Mouse (Mus musculus): ENCODE data around the gene Epdr1. TPM values are rescaled to one million over a fixed set of nuclear protein-coding genes. Genes with fewer than 3 reads are reported as not detected.

The Epdr1 gene
- polyA plus RNA-seq, 1 experiment from 2014 or later = 16.9 TPM

DNA sequence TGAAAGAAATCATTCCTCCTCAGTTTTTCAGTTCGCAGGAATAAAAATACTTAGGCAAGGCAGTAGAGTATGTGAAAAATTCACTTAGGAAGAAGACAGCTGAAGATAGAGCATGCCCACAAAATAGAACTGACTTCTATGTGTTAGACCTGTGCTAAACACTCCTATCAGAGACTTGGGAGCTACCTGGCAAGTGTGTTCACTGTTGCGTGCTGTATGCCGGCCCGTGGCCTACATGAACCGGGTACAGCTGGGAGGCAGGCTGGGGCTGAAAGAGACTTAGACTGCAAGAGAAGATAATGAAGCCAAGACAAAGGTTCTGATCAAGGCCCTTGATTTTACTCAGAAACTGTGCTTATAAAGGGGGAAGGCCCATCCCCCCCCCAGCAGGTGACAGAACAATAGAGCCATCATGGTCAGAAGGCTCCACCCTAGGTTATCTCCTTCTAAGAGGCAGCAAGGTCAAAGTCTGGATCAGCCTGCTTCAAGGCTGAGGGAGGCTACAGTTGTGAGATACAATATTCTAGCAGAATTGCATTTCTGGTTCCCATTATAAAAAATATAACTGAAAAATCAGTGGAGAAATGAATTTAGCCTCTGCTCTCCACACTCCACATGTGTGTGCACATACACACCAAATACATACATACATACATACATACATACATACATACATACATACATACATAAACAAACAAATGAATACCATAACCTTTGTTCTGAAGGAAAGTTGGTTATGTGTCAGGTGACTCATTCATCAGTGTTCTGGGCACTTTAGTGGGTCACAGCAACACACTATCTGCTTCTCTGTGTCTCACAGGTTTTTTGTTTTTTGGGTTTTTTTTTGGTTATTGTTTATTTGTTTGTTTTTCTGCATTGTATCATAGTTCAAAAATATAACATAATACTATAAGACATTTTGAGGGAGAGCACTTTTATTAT is 11.3 kb upstream of the Epdr1 start:
- no peaks in the 10 kb centered on the region for H3K9me3 ChIP-seq (ENCODE audit: control insufficient read depth, low read length)
- H3K27ac ChIP-seq (ENCODE audit: low read depth, low read length) = no peak overlapping the region
- no peaks in the 10 kb centered on the region for H3K4me1 ChIP-seq (replicated peaks; ENCODE audit: control insufficient read depth, insufficient read depth, low read length)
- no peaks in the 10 kb centered on the region for H3K27me3 ChIP-seq (ENCODE audit: control insufficient read depth, insufficient read depth, low read length)
- no peak overlapping the region for H3K4me2 ChIP-seq (replicated peaks; ENCODE audit: low read depth, low read length)
- no peaks in the 10 kb centered on the region for H3K36me3 ChIP-seq (ENCODE audit: control insufficient read depth, insufficient read depth, low read length)
- 95% methylated on average over 5 of the region's 5 CpGs for WGBS
- DNase-seq (ENCODE audit: low spot score) (no peak), ATAC-seq (ENCODE audit: low FRiP score) (no peak)
- H3K9ac ChIP-seq (ENCODE audit: low read depth, low read length) = no peak overlapping the region
- no peak overlapping the region for H3K4me3 ChIP-seq (ENCODE audit: low read depth, low read length)

DNA sequence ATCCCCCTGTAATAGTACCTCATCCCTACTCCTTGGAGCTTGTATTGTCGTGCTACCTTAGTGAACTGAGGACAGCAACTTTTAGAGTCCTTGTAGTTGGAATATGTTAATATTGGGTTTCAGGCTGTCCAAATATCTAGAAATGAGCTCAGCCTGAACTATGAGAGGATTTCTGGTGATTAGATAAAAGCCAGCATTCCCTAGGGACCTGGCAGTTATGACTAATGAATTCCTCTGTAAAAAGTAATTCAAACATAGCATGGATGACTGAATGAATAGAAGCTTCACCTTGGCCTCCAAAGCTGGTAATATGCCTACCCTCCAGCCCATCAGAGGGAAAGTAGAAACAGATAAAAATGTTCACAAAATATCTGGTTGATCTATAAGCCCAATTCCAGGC is 6.7 kb upstream of the Epdr1 start:
- H3K36me3 ChIP-seq (ENCODE audit: control insufficient read depth, insufficient read depth, low read length) = no peaks in the 10 kb centered on the region
- no peaks in the 10 kb centered on the region for H3K9me3 ChIP-seq (ENCODE audit: control insufficient read depth, low read length)
- no peak overlapping the region for H3K4me3 ChIP-seq (ENCODE audit: low read depth, low read length)
- no peak for ATAC-seq (ENCODE audit: low FRiP score)
- H3K27me3 ChIP-seq (ENCODE audit: control insufficient read depth, insufficient read depth, low read length) = peaks cover 6% of the 10 kb centered on the region; the same call in 1 of the 2 replicates
- DNase-seq (ENCODE audit: low spot score) = no peak
- H3K9ac ChIP-seq (ENCODE audit: low read depth, low read length) = no peak overlapping the region
- no peak overlapping the region for H3K27ac ChIP-seq (ENCODE audit: low read depth, low read length)
- peaks cover 3% of the 10 kb centered on the region; the same call in 1 of the 2 replicates for H3K4me1 ChIP-seq (replicated peaks; ENCODE audit: control insufficient read depth, insufficient read depth, low read length)
- no peak overlapping the region for H3K4me2 ChIP-seq (replicated peaks; ENCODE audit: low read depth, low read length)
- WGBS = 84% methylated on average over 1 of the region's 1 CpGs

DNA sequence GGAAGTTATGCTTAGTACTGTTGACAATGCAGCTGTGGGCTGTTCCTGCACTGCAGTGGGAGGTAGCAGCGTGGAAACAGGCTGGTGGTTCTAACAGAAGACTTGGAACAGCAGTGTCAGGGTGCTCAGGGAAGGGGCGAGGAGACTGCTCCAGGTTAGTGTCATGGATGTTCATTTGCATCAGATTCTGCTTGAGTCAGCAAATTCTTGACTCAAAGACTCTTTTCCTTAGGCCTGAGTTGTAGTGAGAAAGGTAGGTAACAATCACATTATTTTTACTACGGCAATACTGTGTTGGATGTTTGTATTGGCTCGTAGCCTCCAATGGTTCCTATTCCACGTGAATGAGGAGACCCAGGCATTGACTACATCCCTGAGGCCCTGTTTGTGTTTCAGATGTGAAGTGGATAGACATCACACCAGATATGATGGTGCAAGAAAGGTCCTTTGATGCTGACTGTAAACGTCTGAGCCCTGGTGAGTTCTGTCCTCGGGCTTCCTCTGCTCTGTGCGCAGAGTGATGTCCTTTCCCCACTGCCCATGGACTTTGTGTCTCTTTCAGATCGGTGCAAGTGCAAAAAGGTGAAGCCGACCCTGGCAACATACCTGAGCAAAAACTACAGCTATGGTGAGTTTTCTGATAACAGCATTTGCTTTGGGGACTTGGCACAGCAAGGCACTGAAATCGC is 5.0 kb upstream of the Epdr1 start:
- Histone ChIP-seq H3K9me3 (ENCODE audit: control insufficient read depth, low read length) (no peaks in the 10 kb centered on the region), H3K36me3 (ENCODE audit: control insufficient read depth, insufficient read depth, low read length) (no peaks in the 10 kb centered on the region), H3K9ac (ENCODE audit: low read depth, low read length) (no peak overlapping the region), H3K4me3 (ENCODE audit: low read depth, low read length) (no peak overlapping the region), H3K27me3 (ENCODE audit: control insufficient read depth, insufficient read depth, low read length) (peaks cover 6% of the 10 kb centered on the region; the same call in 1 of the 2 replicates), H3K27ac (ENCODE audit: low read depth, low read length) (no peak overlapping the region), H3K4me2 (replicated peaks; ENCODE audit: low read depth, low read length) (no peak overlapping the region), H3K4me1 (replicated peaks; ENCODE audit: control insufficient read depth, insufficient read depth, low read length) (peaks cover 3% of the 10 kb centered on the region; the same call in 1 of the 2 replicates)
- ATAC-seq (ENCODE audit: low FRiP score) = no peak
- no peak for DNase-seq (ENCODE audit: low spot score)
- WGBS = 90% methylated on average over 11 of the region's 11 CpGs

DNA sequence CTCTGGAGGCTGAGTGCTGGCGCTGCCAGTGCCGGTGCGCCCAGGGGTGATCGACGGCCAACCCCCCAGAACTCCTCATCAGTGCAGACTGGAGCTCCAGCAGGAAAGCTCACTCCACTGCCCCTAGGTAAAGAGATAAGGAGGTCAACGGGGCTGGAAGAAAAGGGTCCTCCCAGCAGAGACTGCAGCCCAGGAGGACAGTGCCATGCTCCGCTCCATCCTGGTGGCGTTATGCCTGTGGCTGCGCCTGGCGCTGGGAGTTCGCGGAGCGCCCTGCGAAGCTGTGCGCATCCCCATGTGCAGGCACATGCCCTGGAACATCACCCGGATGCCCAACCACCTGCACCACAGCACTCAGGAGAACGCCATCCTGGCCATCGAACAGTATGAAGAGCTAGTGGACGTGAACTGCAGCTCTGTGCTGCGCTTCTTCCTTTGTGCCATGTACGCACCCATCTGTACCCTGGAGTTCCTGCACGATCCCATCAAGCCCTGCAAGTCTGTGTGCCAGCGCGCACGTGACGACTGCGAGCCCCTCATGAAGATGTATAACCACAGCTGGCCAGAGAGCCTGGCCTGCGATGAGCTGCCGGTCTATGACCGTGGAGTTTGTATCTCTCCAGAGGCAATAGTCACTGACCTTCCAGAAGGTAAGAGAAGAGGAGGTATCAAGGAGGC is 3.6 kb upstream of the Epdr1 start:
- no peaks in the 10 kb centered on the region for H3K36me3 ChIP-seq (ENCODE audit: control insufficient read depth, insufficient read depth, low read length)
- peak overlapping the region; percentile 80 for H3K4me2 ChIP-seq (replicated peaks; ENCODE audit: low read depth, low read length)
- peaks cover 3% of the 10 kb centered on the region; the same call in 1 of the 2 replicates for H3K4me1 ChIP-seq (replicated peaks; ENCODE audit: control insufficient read depth, insufficient read depth, low read length)
- H3K4me3 ChIP-seq (ENCODE audit: low read depth, low read length) = peak overlapping the region; percentile 40
- H3K27ac ChIP-seq (ENCODE audit: low read depth, low read length) = no peak overlapping the region
- 22% methylated on average over 30 of the region's 30 CpGs for WGBS
- peaks cover 6% of the 10 kb centered on the region; the same call in 1 of the 2 replicates for H3K27me3 ChIP-seq (ENCODE audit: control insufficient read depth, insufficient read depth, low read length)
- peak; percentile 39 for ATAC-seq (ENCODE audit: low FRiP score)
- H3K9me3 ChIP-seq (ENCODE audit: control insufficient read depth, low read length) = no peaks in the 10 kb centered on the region
- no peak for DNase-seq (ENCODE audit: low spot score)
- H3K9ac ChIP-seq (ENCODE audit: low read depth, low read length) = peak overlapping the region; percentile 50

DNA sequence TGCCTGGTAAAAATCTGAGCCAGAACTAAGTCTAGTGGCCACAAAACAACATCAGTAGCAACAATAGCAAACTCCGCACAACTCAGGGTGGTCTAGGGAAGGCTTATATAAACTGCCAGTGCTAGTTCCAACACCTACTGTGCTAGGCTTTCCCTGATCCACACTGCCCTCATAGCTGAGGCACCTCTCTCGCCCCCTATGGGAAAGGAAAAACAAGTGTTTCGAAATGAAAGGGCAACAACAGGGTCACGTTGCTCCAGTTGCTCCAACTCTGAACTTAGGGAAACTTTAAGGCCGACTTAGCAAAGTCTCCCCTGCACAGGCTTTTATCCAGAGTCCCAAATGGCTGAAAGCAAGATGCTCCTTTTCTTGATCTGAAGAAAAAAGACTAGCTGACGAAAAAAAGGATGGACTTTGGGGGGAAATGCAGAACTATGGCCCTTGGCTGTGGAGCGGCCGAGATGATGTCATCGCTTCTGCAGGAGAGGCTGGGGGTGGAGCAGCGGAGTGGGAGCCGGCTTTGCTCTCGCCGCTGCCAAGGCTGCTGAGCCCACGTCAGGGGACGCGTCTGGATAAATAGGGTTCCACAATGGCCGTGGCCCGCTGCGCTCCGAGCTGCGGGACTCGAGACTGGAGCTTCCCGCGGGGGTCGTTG is 3.0 kb upstream of the Epdr1 start, which contains the start of gene Sfrp4:
Gene Sfrp4, plus strand, starts transcription at position 532 of the 655 bp plus-strand sequence.
- H3K9me3 ChIP-seq (ENCODE audit: control insufficient read depth, low read length) = no peaks in the 10 kb centered on the region
- ATAC-seq (ENCODE audit: low FRiP score) (peak; percentile 60), DNase-seq (ENCODE audit: low spot score) (peak; percentile 68)
- peak within 1 kb of the TSS; percentile 80 for H3K4me2 ChIP-seq (replicated peaks; ENCODE audit: low read depth, low read length)
- peak within 1 kb of the TSS; percentile 50 for H3K9ac ChIP-seq (ENCODE audit: low read depth, low read length)
- H3K4me3 ChIP-seq (ENCODE audit: low read depth, low read length) = peak within 1 kb of the TSS; percentile 40
- H3K4me1 ChIP-seq (replicated peaks; ENCODE audit: control insufficient read depth, insufficient read depth, low read length) = peaks cover 3% of the 10 kb centered on the region; the same call in 1 of the 2 replicates
- WGBS = 4% methylated on average over 25 of the region's 25 CpGs
- H3K27ac ChIP-seq (ENCODE audit: low read depth, low read length) = no peak within 1 kb of the TSS
- peaks cover 6% of the 10 kb centered on the region; the same call in 1 of the 2 replicates for H3K27me3 ChIP-seq (ENCODE audit: control insufficient read depth, insufficient read depth, low read length)
- H3K36me3 ChIP-seq (ENCODE audit: control insufficient read depth, insufficient read depth, low read length) = no peaks in the 10 kb centered on the region

DNA sequence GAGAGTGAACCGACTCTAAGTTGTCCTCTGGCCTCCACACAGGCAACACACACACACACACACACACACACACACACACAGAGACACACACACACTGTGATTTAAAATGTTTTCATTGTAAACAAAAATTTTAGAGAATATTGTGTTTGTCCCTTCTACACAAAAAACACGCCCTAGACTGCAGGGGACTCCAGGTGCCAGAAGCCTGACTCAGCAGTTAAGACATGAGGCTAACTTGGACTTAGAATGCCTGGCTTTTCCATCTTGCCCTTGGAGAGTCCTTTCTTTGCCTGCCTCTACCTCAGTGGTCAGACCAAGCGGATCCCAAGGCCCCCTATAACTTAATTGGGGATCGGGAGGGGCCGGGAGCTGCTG is 899 bp downstream of the Epdr1 start:
- Histone ChIP-seq H3K9ac (ENCODE audit: low read depth, low read length) (peak overlapping the region; percentile 94), H3K4me2 (replicated peaks; ENCODE audit: low read depth, low read length) (peak overlapping the region; percentile 86), H3K4me1 (replicated peaks; ENCODE audit: control insufficient read depth, insufficient read depth, low read length) (peaks cover 3% of the 10 kb centered on the region; the same call in 1 of the 2 replicates), H3K27me3 (ENCODE audit: control insufficient read depth, insufficient read depth, low read length) (peaks cover 2% of the 10 kb centered on the region; the same call in 1 of the 2 replicates), H3K4me3 (ENCODE audit: low read depth, low read length) (peak overlapping the region; percentile 79), H3K9me3 (ENCODE audit: control insufficient read depth, low read length) (no peaks in the 10 kb centered on the region), H3K36me3 (ENCODE audit: control insufficient read depth, insufficient read depth, low read length) (no peaks in the 10 kb centered on the region), H3K27ac (ENCODE audit: low read depth, low read length) (0 out of 2 replicates have a peak overlapping the region, but pooled peaks have one; percentile 67)
- 8% methylated on average over 5 of the region's 5 CpGs for WGBS
- DNase-seq (ENCODE audit: low spot score) (no peak), ATAC-seq (ENCODE audit: low FRiP score) (peak; percentile 46)

DNA sequence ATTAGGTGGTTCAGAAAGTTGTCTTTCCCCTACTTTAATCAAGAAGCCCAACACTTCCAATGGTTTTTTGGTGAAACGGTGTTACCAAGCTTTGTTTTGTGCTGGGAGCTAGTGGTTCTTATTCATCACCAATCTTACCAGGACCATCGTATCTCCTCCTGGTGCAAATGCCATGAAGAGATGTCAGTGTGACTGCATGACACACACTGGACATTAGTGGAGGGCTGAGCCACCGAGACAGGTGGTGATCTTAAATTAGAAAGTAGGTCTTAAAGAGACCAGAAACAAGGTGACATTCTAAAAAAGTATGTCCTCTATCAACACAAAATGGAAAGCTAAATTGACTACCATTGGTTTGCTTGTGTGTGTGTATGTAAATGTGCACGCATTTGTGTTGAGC is 1.6 kb downstream of the Epdr1 start:
- Histone ChIP-seq H3K9me3 (ENCODE audit: control insufficient read depth, low read length) (no peaks in the 10 kb centered on the region), H3K4me3 (ENCODE audit: low read depth, low read length) (no peak overlapping the region), H3K4me1 (replicated peaks; ENCODE audit: control insufficient read depth, insufficient read depth, low read length) (no peaks in the 10 kb centered on the region; the same call in 1 of the 2 replicates), H3K36me3 (ENCODE audit: control insufficient read depth, insufficient read depth, low read length) (no peaks in the 10 kb centered on the region), H3K4me2 (replicated peaks; ENCODE audit: low read depth, low read length) (no peak overlapping the region), H3K27me3 (ENCODE audit: control insufficient read depth, insufficient read depth, low read length) (no peaks in the 10 kb centered on the region), H3K9ac (ENCODE audit: low read depth, low read length) (no peak overlapping the region), H3K27ac (ENCODE audit: low read depth, low read length) (no peak overlapping the region)
- 91% methylated on average over 4 of the region's 4 CpGs for WGBS
- DNase-seq (ENCODE audit: low spot score) (no peak), ATAC-seq (ENCODE audit: low FRiP score) (no peak)

DNA sequence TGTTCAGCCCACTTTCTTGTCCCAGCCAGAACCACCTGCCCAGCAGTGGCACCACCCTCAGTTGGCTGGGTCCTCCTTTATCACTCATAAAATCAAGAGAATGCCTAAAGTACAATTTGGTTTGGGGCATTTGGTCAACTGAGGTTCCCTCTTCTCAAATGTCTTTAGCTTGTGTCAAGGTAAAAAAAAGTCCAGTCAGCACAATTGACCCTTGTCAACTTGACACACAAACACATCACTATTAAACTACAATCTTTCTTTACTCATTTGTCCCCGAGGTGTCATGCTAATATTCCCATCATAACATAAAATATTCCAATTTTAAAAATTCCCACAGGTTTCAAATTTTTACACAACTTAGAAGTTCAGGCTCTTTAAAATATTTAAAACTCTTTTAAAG is 5.4 kb downstream of the Epdr1 start:
- Histone ChIP-seq H3K9ac (ENCODE audit: low read depth, low read length) (no peak overlapping the region), H3K27ac (ENCODE audit: low read depth, low read length) (no peak overlapping the region), H3K9me3 (ENCODE audit: control insufficient read depth, low read length) (no peaks in the 10 kb centered on the region), H3K4me2 (replicated peaks; ENCODE audit: low read depth, low read length) (no peak overlapping the region), H3K27me3 (ENCODE audit: control insufficient read depth, insufficient read depth, low read length) (no peaks in the 10 kb centered on the region), H3K36me3 (ENCODE audit: control insufficient read depth, insufficient read depth, low read length) (no peaks in the 10 kb centered on the region), H3K4me3 (ENCODE audit: low read depth, low read length) (no peak overlapping the region), H3K4me1 (replicated peaks; ENCODE audit: control insufficient read depth, insufficient read depth, low read length) (no peaks in the 10 kb centered on the region)
- DNase-seq (ENCODE audit: low spot score) (no peak), ATAC-seq (ENCODE audit: low FRiP score) (no peak)
- WGBS = 85% methylated on average over 1 of the region's 1 CpGs

All from hindbrain, embryonic 11.5 days (tissue).